Comparison of ENCODE assay signal across 11 mouse cellular contexts in genomic region chr1:131493966-131494898, GRCm38 (mm10). TPM values are rescaled to one million over a fixed set of nuclear protein-coding genes. Genes with fewer than 3 reads are reported as not detected.
A peak's percentile ranks its signal among the peaks of the same experiment; 100 is the strongest.
DNase-seq lines count a peak whose midpoint lies in the region; ATAC-seq and TF ChIP-seq lines count a peak whose summit lies in the region.
"Had no signal": no experiment of that assay in that cellular context is flagged by ENCODE, and none has a peak within 500 bp of the region (broad histone marks: within the 10 kb centered on the region; RNA-seq: fewer than 3 reads in every experiment).

No protein-coding gene starts in this region.

- H3K4me2 ChIP-seq in heart, embryonic 15.5 days = no peak overlapping the region
- no peak overlapping the region for H3K4me2 ChIP-seq in lung, postnatal 0 days (replicated peaks; ENCODE audit: low read depth, low read length)
- no peak overlapping the region for H3K4me2 ChIP-seq in midbrain, embryonic 13.5 days (replicated peaks)
- H3K4me2 ChIP-seq: embryonic facial prominence, embryonic 12.5 days; intestine, embryonic 15.5 days had no signal

- no peaks in the 10 kb centered on the region for H3K27me3 ChIP-seq in heart, embryonic 15.5 days
- H3K27me3 ChIP-seq in heart, adult 2 months (ENCODE audit: control insufficient read depth, insufficient read depth, low read length) = no peaks in the 10 kb centered on the region
- H3K27me3 ChIP-seq in lung, postnatal 0 days (replicated peaks; ENCODE audit: insufficient read depth, low read length) = no peaks in the 10 kb centered on the region
- no peaks in the 10 kb centered on the region for H3K27me3 ChIP-seq in midbrain, embryonic 13.5 days
- H3K27me3 ChIP-seq: embryonic facial prominence, embryonic 12.5 days; intestine, embryonic 15.5 days; Patski had no signal

- no peak for TF ChIP-seq POLR2A in heart, adult 2 months (IDR thresholded peaks at IDR 0.05; ENCODE audit: insufficient read depth, low read depth, low read length)

- DNase-seq in heart, adult 2 months = no peak
- DNase-seq in lung, postnatal 14 days = peak; percentile 40
- DNase-seq in lung, postnatal 0 days (ENCODE audit: low spot score) = no peak
- peak; percentile 14 for DNase-seq in adrenal gland, adult 8-10 months
- DNase-seq in heart, postnatal 4 days = peak; percentile 47
- DNase-seq in embryo, embryonic 11 days = no peak

- no peak for TF ChIP-seq CTCF in heart, adult 2 months (IDR thresholded peaks at IDR 0.05)
- TF ChIP-seq CTCF in lung, postnatal 0 days (IDR thresholded peaks at IDR 0.05) = no peak

- TF ChIP-seq EP300 in heart, adult 2 months (IDR thresholded peaks at IDR 0.05; ENCODE audit: insufficient read depth, low read depth, low read length) = no peak
- TF ChIP-seq EP300 in lung, postnatal 0 days (IDR thresholded peaks at IDR 0.05) = no peak

- H3K9ac ChIP-seq in heart, embryonic 15.5 days = no peak overlapping the region
- H3K9ac ChIP-seq in heart, adult 2 months (ENCODE audit: low read depth, low read length) = no peak overlapping the region
- H3K9ac ChIP-seq in lung, postnatal 0 days (replicated peaks; ENCODE audit: low read depth) = no peak overlapping the region
- H3K9ac ChIP-seq in midbrain, embryonic 13.5 days (replicated peaks) = no peak overlapping the region
- H3K9ac ChIP-seq: embryonic facial prominence, embryonic 12.5 days; intestine, embryonic 15.5 days had no signal

- H3K4me3 ChIP-seq in heart, embryonic 15.5 days = no peak overlapping the region
- no peak overlapping the region for H3K4me3 ChIP-seq in heart, adult 2 months
- no peak overlapping the region for H3K4me3 ChIP-seq in lung, postnatal 0 days (ENCODE audit: low read depth, low read length)
- no peak overlapping the region for H3K4me3 ChIP-seq in midbrain, embryonic 13.5 days (replicated peaks)
- H3K4me3 ChIP-seq: embryonic facial prominence, embryonic 12.5 days; intestine, embryonic 15.5 days had no signal

- H3K79me2 ChIP-seq in heart, adult 2 months (replicated peaks; ENCODE audit: control insufficient read depth, insufficient read depth, low read length) = peaks cover 4% of the 10 kb centered on the region; the same call in 1 of the 2 replicates

- intact Hi-C loops in heart, adult 2 months (cut with DNase I) = no loop called here

- H3K4me1 ChIP-seq in heart, embryonic 15.5 days (replicated peaks) = peaks cover 33% of the 10 kb centered on the region
- H3K4me1 ChIP-seq in heart, adult 2 months (ENCODE audit: control insufficient read depth, insufficient read depth, low read length) = peaks cover 5% of the 10 kb centered on the region
- H3K4me1 ChIP-seq in lung, postnatal 0 days (ENCODE audit: insufficient read depth, low read depth, low read length) = no peaks in the 10 kb centered on the region
- peaks cover 22% of the 10 kb centered on the region for H3K4me1 ChIP-seq in midbrain, embryonic 13.5 days (replicated peaks)

- 55% methylated on average over 4 of the region's 4 CpGs for WGBS in heart, embryonic 15.5 days
- WGBS in heart, adult 2 months = 45% methylated on average over 4 of the region's 4 CpGs
- 58% methylated on average over 4 of the region's 4 CpGs for WGBS in lung, postnatal 0 days
- WGBS in midbrain, embryonic 13.5 days = 86% methylated on average over 4 of the region's 4 CpGs

- no peak for ATAC-seq in heart, embryonic 15.5 days (replicated peaks; ENCODE audit: insufficient number of reproducible peaks, insufficient read depth, low FRiP score, low read depth)
- ATAC-seq in lung, postnatal 0 days = no peak
- no peak for ATAC-seq in midbrain, embryonic 13.5 days
- ATAC-seq: intestine, embryonic 15.5 days; Patski had no signal

- peak overlapping the region; percentile 16; the same call in 1 of the 2 replicates for H3K27ac ChIP-seq in heart, embryonic 15.5 days
- H3K27ac ChIP-seq in heart, adult 2 months = no peak overlapping the region
- H3K27ac ChIP-seq in lung, postnatal 0 days (ENCODE audit: low read length) = no peak overlapping the region
- H3K27ac ChIP-seq in midbrain, embryonic 13.5 days = no peak overlapping the region
- H3K27ac ChIP-seq: embryonic facial prominence, embryonic 12.5 days; intestine, embryonic 15.5 days had no signal

- no peaks in the 10 kb centered on the region for H3K36me3 ChIP-seq in heart, embryonic 15.5 days
- peaks cover 19% of the 10 kb centered on the region for H3K36me3 ChIP-seq in heart, adult 2 months (ENCODE audit: control insufficient read depth, insufficient read depth, low read length)
- H3K36me3 ChIP-seq in lung, postnatal 0 days (ENCODE audit: insufficient read depth, low read length) = no peaks in the 10 kb centered on the region
- no peaks in the 10 kb centered on the region for H3K36me3 ChIP-seq in midbrain, embryonic 13.5 days
- H3K36me3 ChIP-seq: embryonic facial prominence, embryonic 12.5 days; intestine, embryonic 15.5 days had no signal

- no peaks in the 10 kb centered on the region for H3K9me3 ChIP-seq in heart, embryonic 15.5 days (replicated peaks)
- H3K9me3 ChIP-seq in lung, postnatal 0 days (ENCODE audit: low read length) = no peaks in the 10 kb centered on the region
- H3K9me3 ChIP-seq in midbrain, embryonic 13.5 days = no peaks in the 10 kb centered on the region
- H3K9me3 ChIP-seq: embryonic facial prominence, embryonic 12.5 days; intestine, embryonic 15.5 days had no signal

RNA-seq across cellular contexts. Expression of gene Srgap2, which starts 32.9 kb away (rescaled TPM):
- 10.0 and 15.8 TPM in 2 replicates for polyA plus RNA-seq in heart, embryonic 15.5 days (2015; fragmentation: Nextera tagmentation; extraction: Ambion mirVana)
- 10 to 100 TPM; 15.9 to 20.5 TPM for total RNA-seq in heart, adult 2 months (2021)
- 15.2 and 16.9 TPM in 2 replicates for polyA plus RNA-seq in heart, adult 2 months (2012; rRNA removed)
- 9.5 and 10.1 TPM in 2 replicates for polyA plus RNA-seq in lung, postnatal 0 days (2015; fragmentation: Nextera tagmentation; extraction: Ambion mirVana)
- 10 to 100 TPM; 23.5 to 40.0 (median 32.9) TPM for total RNA-seq in adrenal gland, adult 8-10 months (2022)
- total RNA-seq in heart, postnatal 4 days (2021) = 10 to 100 TPM; 34.2 to 40.4 TPM
- 16.6 and 18.8 TPM in 2 replicates for polyA plus RNA-seq in midbrain, embryonic 13.5 days (2015; fragmentation: Nextera tagmentation; extraction: Ambion mirVana)

RNA-seq across cellular contexts. Expression of gene Fam72a, which starts 33.5 kb away (rescaled TPM):
- polyA plus RNA-seq in heart, embryonic 15.5 days (2015; fragmentation: Nextera tagmentation; extraction: Ambion mirVana) = 2.4 and 2.7 TPM in 2 replicates
- total RNA-seq in heart, adult 2 months (2021) = under 1 TPM; 0.73 to 0.78 TPM
- polyA plus RNA-seq in heart, adult 2 months (2012; rRNA removed) = 0.18 and 0.29 TPM in 2 replicates
- polyA plus RNA-seq in lung, postnatal 0 days (2015; fragmentation: Nextera tagmentation; extraction: Ambion mirVana) = 1.1 and 1.3 TPM in 2 replicates
- total RNA-seq in adrenal gland, adult 8-10 months (2022) = 1 to 10 TPM in 2 of 4 experiments, under 1 TPM in 2; 0.77 to 1.7 (median 1.1) TPM
- total RNA-seq in heart, postnatal 4 days (2021) = 1 to 10 TPM; 1.2 to 1.8 TPM
- polyA plus RNA-seq in midbrain, embryonic 13.5 days (2015; fragmentation: Nextera tagmentation; extraction: Ambion mirVana) = 1.8 and 2.1 TPM in 2 replicates

Comparison
In these comparisons a context has a peak if more than half of its experiments do, and no peak if none do; other contexts are left out.
1. DNase-seq: peak in lung, postnatal 14 days (single experiment), adrenal gland, adult 8-10 months (single experiment) and heart, postnatal 4 days (single experiment); none in heart, adult 2 months (0 of 2), lung, postnatal 0 days (single experiment) and embryo, embryonic 11 days (single experiment).